Mouse (Mus musculus) liver, adult 2 months (tissue): ENCODE data around the gene Scn4a.

Experiments used
- CTCF ChIP-seq: fragments of 200-500 bp; IDR thresholded peaks from 2 replicates; pipeline ENCODE4 v1.5.1; 2011; ENCODE audit warnings: low read depth, low read length, control low read depth
- POLR2A ChIP-seq: fragments of 200-500 bp; IDR thresholded peaks from 2 replicates; pipeline ENCODE4 v1.6.1; 2011; ENCODE audit warnings: low read length, control low read depth; ENCODE audit not compliant: insufficient read depth; ENCODE audit errors: extremely low read depth

DNA sequence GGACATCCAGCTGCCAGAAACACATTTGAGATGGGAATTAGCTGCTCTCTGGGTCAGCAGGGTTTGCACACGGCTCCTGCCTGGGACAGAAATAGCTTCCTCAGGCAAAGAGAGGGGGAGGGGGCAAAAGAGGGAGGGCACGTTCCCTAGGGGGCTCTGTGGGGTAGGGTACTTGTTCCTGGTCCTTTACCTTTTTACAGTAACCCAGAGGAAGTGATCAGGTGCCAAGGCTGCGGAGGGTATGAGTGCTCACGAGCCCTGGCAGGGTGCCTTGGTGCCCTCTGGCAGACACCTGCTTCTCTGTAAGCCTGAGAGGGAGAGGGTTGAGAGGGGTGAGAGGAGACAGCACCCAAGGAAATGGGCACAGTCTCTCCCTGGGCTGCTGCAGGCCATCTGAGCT lies 20.6 kb downstream of the Scn4a start:
- no peak for TF ChIP-seq CTCF
- TF ChIP-seq POLR2A, result no peak
